Mouse (Mus musculus): ENCODE results near the gene Nxt1.

- TF ChIP-seq CTCF (conservative IDR thresholded peaks at IDR 0.05; ENCODE audit: low read length), result no peak
- peak; percentile 8; the same call in 1 of the 2 replicates for TF ChIP-seq NANOG (IDR thresholded peaks at IDR 0.05; ENCODE audit: borderline replicate concordance, low read length)
These were observed 5.4 kb downstream of the Nxt1 start for GRCm38 (mm10) chr2:148677801-148678200.

Data from E14TG2a.4 (cell line).